Mouse (Mus musculus) CD4-positive naive resting alpha-beta T cell, adult 76 days (primary cell): ENCODE results near the gene Nxf3. TPM values are rescaled to one million over a fixed set of nuclear protein-coding genes. Genes with fewer than 3 reads are reported as not detected.

ENCODE experiments used
- total RNA-seq: library from RNA; stranded (reverse); gene quantifications from one replicate; pipeline ENCODE4 v1.2.4, GENCODE M21; 2023

The Nxf3 gene
- not detected for total RNA-seq

DNA sequence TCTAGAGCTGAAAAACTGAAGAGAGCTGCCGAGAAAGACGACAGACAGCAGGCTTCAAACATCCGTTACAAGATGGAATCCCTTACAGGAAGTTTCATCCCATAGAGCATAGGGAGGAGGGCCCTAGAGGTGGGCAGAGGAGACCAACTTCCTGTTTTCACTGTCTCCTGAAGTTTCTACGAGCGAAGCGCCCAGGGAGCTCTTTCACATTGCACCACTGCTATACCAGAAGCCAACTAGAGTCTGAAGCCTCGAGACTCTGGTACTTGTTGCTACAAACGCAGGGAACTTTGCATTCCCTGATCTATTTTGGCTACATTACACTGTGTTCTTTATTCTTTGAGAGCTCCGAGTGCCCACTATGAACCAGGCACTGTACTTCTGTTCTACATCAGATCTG lies at the start of gene Nxf3:
Nxf3 (minus strand) TSS at position 101 of the 400 bp plus-strand sequence.

GRCm38 (mm10) chrX:136068020-136068419 lies 17.0 kb downstream of the Nxf3 start, which contains the start of gene Bex2:
TSS of gene Bex2 (minus strand) at chrX:136068236.

DNA sequence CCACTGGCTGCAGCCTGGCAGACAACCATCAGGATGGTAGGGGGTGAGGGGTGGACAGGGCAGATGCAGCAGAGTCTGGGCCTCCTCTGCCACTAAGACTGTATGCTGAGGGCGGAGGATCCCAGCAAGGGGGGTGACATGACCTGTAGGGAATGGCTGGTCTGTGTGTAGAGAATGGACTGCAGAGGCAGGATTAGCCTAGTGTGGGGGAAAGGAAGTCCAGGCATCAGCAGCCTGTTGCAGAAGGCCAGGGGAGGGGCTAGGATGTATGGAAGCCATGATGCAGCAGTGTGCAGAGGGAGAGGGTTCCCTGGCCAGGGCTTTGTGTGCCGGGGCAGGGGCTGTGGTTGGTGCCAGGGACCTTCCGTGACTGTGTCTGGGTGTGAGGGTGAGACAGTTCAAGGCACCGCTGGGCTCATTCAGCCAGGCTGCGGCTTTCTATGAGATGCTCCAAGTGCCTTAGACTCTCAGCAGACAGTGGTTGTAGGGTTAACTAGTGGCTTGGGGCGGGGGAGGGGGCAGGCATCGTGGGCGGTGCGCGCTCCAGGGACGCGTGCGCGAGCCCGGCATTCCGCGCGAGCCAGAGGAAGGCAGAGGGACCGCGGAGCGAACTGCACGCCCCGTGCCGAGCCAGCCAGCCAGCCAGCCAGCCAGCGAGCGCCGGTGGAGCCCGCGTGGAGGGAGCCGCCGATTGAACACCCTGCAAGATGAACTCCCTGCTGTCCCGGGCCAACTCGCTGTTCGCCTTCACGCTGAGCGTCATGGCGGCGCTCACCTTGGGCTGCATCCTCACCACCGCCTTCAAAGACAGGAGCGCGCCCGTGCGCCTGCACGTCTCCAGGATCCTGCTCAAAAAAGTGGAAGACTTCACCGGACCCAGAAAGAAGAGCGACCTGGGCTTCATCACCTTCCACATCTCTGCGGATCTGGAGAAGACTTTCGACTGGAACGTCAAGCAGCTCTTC lies 52.0 kb downstream of the Nxf3 start, which contains the start of gene Arxes1:
Arxes1 (plus strand) TSS at position 569 of the 965 bp plus-strand sequence.

Other genes with a start within 250 kb of the Nxf3 start
- 28.6 TPM for gene Gprasp2, start 246.2 kb downstream of the Nxf3 start, total RNA-seq
- 3.7 TPM for gene Arxes2, start 91.4 kb downstream of the Nxf3 start, total RNA-seq
- not detected for gene Arxes1, start 51.9 kb downstream of the Nxf3 start, total RNA-seq
- 3.1 TPM for gene Bex2, start 17.0 kb downstream of the Nxf3 start, total RNA-seq
- not detected for gene Bex4, start 53.7 kb upstream of the Nxf3 start, total RNA-seq
- not detected for gene Tceal8, start 87.1 kb upstream of the Nxf3 start, total RNA-seq
- gene Tceal5, start 118.6 kb upstream of the Nxf3 start, total RNA-seq: not detected
- not detected for gene Tceal7, start 129.5 kb upstream of the Nxf3 start, total RNA-seq
- gene Bex1, start 130.3 kb upstream of the Nxf3 start, total RNA-seq: 1.8 TPM
- gene Tceal9, start 159.8 kb upstream of the Nxf3 start, total RNA-seq: 45.1 TPM
- gene Bex3, start 185.0 kb upstream of the Nxf3 start, total RNA-seq: 93.4 TPM